Mouse (Mus musculus) limb, embryonic 13.5 days (tissue): Measurements from ENCODE around the gene Lypd5. TPM values are rescaled to one million over a fixed set of nuclear protein-coding genes. Genes with fewer than 3 reads are reported as not detected.

ENCODE experiments used
- ATAC-seq: fragments of 200-750 bp; cut with Nextera tagmentation; 2 replicates; pipeline ENCODE4 v1.8.0; 2017; ENCODE audit warnings: low read depth, moderate number of reproducible peaks, moderate TSS enrichment; ENCODE audit not compliant: low FRiP score
- H3K27ac ChIP-seq: fragments of 300-500 bp; sonication (generic); 2 replicates; pipeline ENCODE4 v1.5.1; 2015; ENCODE audit warnings: inconsistent platforms, mild to moderate bottlenecking, moderate library complexity
- H3K27me3 ChIP-seq: fragments of 300-500 bp; sonication (generic); 2 replicates; pipeline ENCODE4 v1.6.1; 2015; ENCODE audit warnings: mild to moderate bottlenecking, inconsistent platforms
- H3K36me3 ChIP-seq: fragments of 300-500 bp; sonication (generic); 2 replicates; pipeline ENCODE4 v1.6.1; 2015; ENCODE audit warnings: inconsistent platforms, mild to moderate bottlenecking, moderate library complexity
- H3K4me1 ChIP-seq: fragments of 300-500 bp; sonication (generic); 2 replicates; pipeline ENCODE4 v1.6.1; 2015; ENCODE audit warnings: inconsistent platforms
- H3K4me2 ChIP-seq: fragments of 300-500 bp; sonication (generic); replicated peaks from 2 replicates; pipeline ENCODE4 v1.6.1; 2015; ENCODE audit warnings: inconsistent platforms, mild to moderate bottlenecking, moderate library complexity
- H3K4me3 ChIP-seq: fragments of 300-500 bp; sonication (generic); 2 replicates; pipeline ENCODE4 v1.5.1; 2015; ENCODE audit warnings: moderate library complexity, mild to moderate bottlenecking, inconsistent platforms
- H3K9ac ChIP-seq: fragments of 300-500 bp; sonication (generic); 2 replicates; pipeline ENCODE4 v1.6.1; 2015; ENCODE audit warnings: mild to moderate bottlenecking, inconsistent platforms
- H3K9me3 ChIP-seq: fragments of 300-500 bp; sonication (generic); 2 replicates; pipeline ENCODE4 v1.6.1; 2016; ENCODE audit warnings: inconsistent platforms
- WGBS: fragments of 180-500 bp; shearing (Covaris S2); methylation state at CpG from one replicate; pipeline ENCODE4 v1.1.7; 2015; 5-methylcytosine and 5-hydroxymethylcytosine counted together
- microRNA-seq: library from miRNA; unstranded; fragments of <30 nt; microRNA quantifications from one replicate; pipeline ENCODE4, GENCODE M21; 2016
- polyA plus RNA-seq: library from polyadenylated mRNA; unstranded; fragments of >200 nt; fragmentation: Nextera tagmentation; extraction: Ambion mirVana; gene quantifications from 2 replicates; pipeline ENCODE4 v1.2.1, GENCODE M21; 2015

Lypd5 gene
- polyA plus RNA-seq, 1 experiment from 2014 or later: not detected

- Histone ChIP-seq H3K9me3 (peaks cover 8% of the 10 kb centered on the region; the same call in 1 of the 2 replicates), H3K4me3 (no peak overlapping the region), H3K9ac (no peak overlapping the region), H3K4me1 (peaks cover 30% of the 10 kb centered on the region), H3K27me3 (no peaks in the 10 kb centered on the region), H3K27ac (no peak overlapping the region), H3K4me2 (no peak overlapping the region), H3K36me3 (peaks cover 47% of the 10 kb centered on the region)
- no peak for ATAC-seq
- 97% methylated on average over 9 of the region's 9 CpGs for WGBS
These were observed 53.9 kb downstream of the Lypd5 start for GRCm38 (mm10) chr7:24402851-24403250.

Small RNAs within 50 kb of the gene (microRNA-seq; reads per million reads assigned to microRNA genes)
- not detected for gene Gm27592

Other genes starting within 250 kb of the Lypd5 start
- 9.1 and 9.9 TPM in 2 replicates for gene Zfp112, start 236.9 kb upstream of the Lypd5 start, polyA plus RNA-seq
- 21.3 and 22.0 TPM in 2 replicates for gene Zfp235, start 215.0 kb upstream of the Lypd5 start, polyA plus RNA-seq
- gene Zfp114, start 174.1 kb upstream of the Lypd5 start, polyA plus RNA-seq: 5.6 and 7.1 TPM in 2 replicates
- 10.5 and 11.3 TPM in 2 replicates for gene Zfp111, start 137.8 kb upstream of the Lypd5 start, polyA plus RNA-seq
- gene Zfp109, start 111.6 kb upstream of the Lypd5 start, polyA plus RNA-seq: 6.1 and 6.9 TPM in 2 replicates
- 5.4 and 5.5 TPM in 2 replicates for gene Zfp108, start 94.4 kb upstream of the Lypd5 start, polyA plus RNA-seq
- gene Zfp93, start 78.8 kb upstream of the Lypd5 start, polyA plus RNA-seq: 8.9 and 9.8 TPM in 2 replicates
- 54.1 and 63.5 TPM in 2 replicates for gene Zfp61, start 48.0 kb upstream of the Lypd5 start, polyA plus RNA-seq
- 15.0 and 16.0 TPM in 2 replicates for gene Zfp94, start 32.5 kb upstream of the Lypd5 start, polyA plus RNA-seq
- gene Tescl, start 15.3 kb upstream of the Lypd5 start, polyA plus RNA-seq: not detected in 2 replicates
- gene Kcnn4, start 21.1 kb downstream of the Lypd5 start, polyA plus RNA-seq: 1.4 and 2.4 TPM in 2 replicates
- 24.5 and 25.1 TPM in 2 replicates for gene Smg9, start 50.4 kb downstream of the Lypd5 start, polyA plus RNA-seq
- gene Irgc1, start 103.1 kb downstream of the Lypd5 start, polyA plus RNA-seq: not detected in 2 replicates
- gene Plaur, start 113.3 kb downstream of the Lypd5 start, polyA plus RNA-seq: 3.3 and 3.5 TPM in 2 replicates
- gene Cadm4, start 132.8 kb downstream of the Lypd5 start, polyA plus RNA-seq: 6.3 and 6.5 TPM in 2 replicates
- gene Zfp428, start 157.8 kb downstream of the Lypd5 start, polyA plus RNA-seq: 64.2 and 68.3 TPM in 2 replicates
- 0.42 and 0.66 TPM in 2 replicates for gene AC161166.1, start 163.3 kb downstream of the Lypd5 start, polyA plus RNA-seq
- gene Irgq, start 181.5 kb downstream of the Lypd5 start, polyA plus RNA-seq: 6.8 and 8.1 TPM in 2 replicates
- not detected in 2 replicates for gene Pinlyp, start 196.9 kb downstream of the Lypd5 start, polyA plus RNA-seq
- gene Xrcc1, start 197.1 kb downstream of the Lypd5 start, polyA plus RNA-seq: 125 and 131 TPM in 2 replicates
- gene Ethe1, start 238.3 kb downstream of the Lypd5 start, polyA plus RNA-seq: 28.2 TPM in 2 replicates
- gene Zfp575, start 238.4 kb downstream of the Lypd5 start, polyA plus RNA-seq: 5.9 and 6.2 TPM in 2 replicates